Mouse (Mus musculus) CH12.LX (cell line): ENCODE results near the gene Dhrs1. TPM values are rescaled to one million over a fixed set of nuclear protein-coding genes. Genes with fewer than 3 reads are reported as not detected.

Source experiments
- DNase-seq: peaks from one replicate; pipeline ENCODE4 v3.0.0-alpha.2; 2013; ENCODE audit errors: extremely low read depth
- H3K27ac ChIP-seq: 2 replicates; pipeline ENCODE4 v1.5.1; 2012; ENCODE audit warnings: low read depth, mild to moderate bottlenecking, control low read depth, moderate library complexity; ENCODE audit not compliant: insufficient read depth
- H3K27me3 ChIP-seq: replicated peaks from 2 replicates; pipeline ENCODE3; 2012; ENCODE audit warnings: inconsistent platforms
- H3K36me3 ChIP-seq, 2 experiments: replicated peaks in 1 of 2; 2 replicates each; pipeline versions ENCODE3 to v1.6.1; 2012; ENCODE audit warnings: inconsistent platforms in 1 of 2, low read length in 1 of 2, mild to moderate bottlenecking in 1 of 2, mixed read lengths in 1 of 2, moderate library complexity in 1 of 2; ENCODE audit not compliant: control insufficient read depth in 1 of 2, insufficient read depth in 1 of 2
- H3K4me1 ChIP-seq, 2 experiments: 2 replicates each; pipeline ENCODE4 v1.6.1; 2012; ENCODE audit warnings: inconsistent platforms in 1 of 2, moderate library complexity in 1 of 2; ENCODE audit not compliant: insufficient read depth in 2 of 2, control insufficient read depth in 1 of 2
- H3K4me2 ChIP-seq: 2 replicates; pipeline ENCODE4 v1.6.1; 2012; ENCODE audit warnings: low read depth, mild to moderate bottlenecking, control low read depth; ENCODE audit not compliant: poor library complexity, insufficient read depth, severe bottlenecking
- H3K4me3 ChIP-seq, 3 experiments: fragments of 150-350 bp in 1 of 3; sonication (generic) in 1 of 3; replicated peaks in 1 of 3; 2 replicates each; pipeline versions ENCODE3 to v1.5.1; 2011 to 2012; ENCODE audit warnings: low read depth in 2 of 3, low read length in 2 of 3, mild to moderate bottlenecking in 2 of 3, moderate library complexity in 2 of 3, control low read depth in 1 of 3, improper control_type of control experiment in 1 of 3, inconsistent platforms in 1 of 3, mixed read lengths in 1 of 3; ENCODE audit not compliant: poor library complexity in 1 of 3
- H3K79me2 ChIP-seq: replicated peaks from 2 replicates; pipeline ENCODE4 v1.6.1; 2012; ENCODE audit warnings: mild to moderate bottlenecking, moderate library complexity; ENCODE audit not compliant: control insufficient read depth, poor library complexity, insufficient read depth, severe bottlenecking; ENCODE audit errors: extremely low read depth
- H3K9ac ChIP-seq: 2 replicates; pipeline ENCODE4 v1.6.1; 2012; ENCODE audit warnings: low read depth, mild to moderate bottlenecking, control low read depth, moderate library complexity; ENCODE audit not compliant: insufficient read depth
- H3K9me3 ChIP-seq: replicated peaks from 2 replicates; pipeline ENCODE3; 2012; ENCODE audit warnings: low read length, inconsistent platforms, mixed read lengths
- BHLHE40 ChIP-seq: IDR thresholded peaks from 2 replicates; pipeline ENCODE4 v1.6.1; 2011; ENCODE audit warnings: mild to moderate bottlenecking, low read depth, low read length, improper control_type of control experiment
- CHD2 ChIP-seq: IDR thresholded peaks from 2 replicates; pipeline ENCODE4 v1.6.1; 2011; ENCODE audit warnings: low read length, improper control_type of control experiment
- CTCF ChIP-seq, 2 experiments: IDR thresholded peaks in 1 of 2; conservative IDR thresholded peaks in 1 of 2; 2 replicates each; pipeline ENCODE4 v1.5.1; 2011 to 2012; ENCODE audit warnings: low read depth in 2 of 2, low read length in 2 of 2, improper control_type of control experiment in 1 of 2, inconsistent platforms in 1 of 2, mild to moderate bottlenecking in 1 of 2, moderate library complexity in 1 of 2
- E2F4 ChIP-seq: IDR thresholded peaks from 2 replicates; pipeline ENCODE4 v1.6.1; 2011; ENCODE audit warnings: low read depth, low read length, improper control_type of control experiment; ENCODE audit not compliant: insufficient replicate concordance
- ELF1 ChIP-seq: IDR thresholded peaks from 2 replicates; pipeline ENCODE4 v1.6.1; 2014; ENCODE audit warnings: low read depth, mild to moderate bottlenecking, inconsistent platforms, low read length, improper control_type of control experiment
- ETS1 ChIP-seq: conservative IDR thresholded peaks from 2 replicates; pipeline ENCODE4 v1.6.1; 2012; ENCODE audit warnings: low read depth, mild to moderate bottlenecking, inconsistent platforms, low read length, improper control_type of control experiment, moderate library complexity
- JUND ChIP-seq: conservative IDR thresholded peaks from 2 replicates; pipeline ENCODE4 v1.6.1; 2011; ENCODE audit warnings: low read depth, low read length, improper control_type of control experiment
- MAFK ChIP-seq: IDR thresholded peaks from 2 replicates; pipeline ENCODE4 v1.6.1; 2011; ENCODE audit warnings: low read length, improper control_type of control experiment; ENCODE audit not compliant: insufficient replicate concordance
- MAZ ChIP-seq: IDR thresholded peaks from 2 replicates; pipeline ENCODE4 v1.6.1; 2012; ENCODE audit warnings: low read depth, mild to moderate bottlenecking, inconsistent platforms, low read length, improper control_type of control experiment, moderate library complexity
- MXI1 ChIP-seq: IDR thresholded peaks from 2 replicates; pipeline ENCODE4 v1.6.1; 2011; ENCODE audit warnings: mild to moderate bottlenecking, low read depth, low read length, improper control_type of control experiment
- NRF1 ChIP-seq: IDR thresholded peaks from 2 replicates; pipeline ENCODE4 v1.6.1; 2014; ENCODE audit warnings: low read depth, mild to moderate bottlenecking, inconsistent platforms, low read length, improper control_type of control experiment, moderate library complexity
- RAD21 ChIP-seq: IDR thresholded peaks from 2 replicates; pipeline ENCODE4 v1.6.1; 2011; ENCODE audit warnings: low read depth, mild to moderate bottlenecking, low read length, improper control_type of control experiment, moderate library complexity
- RCOR1 ChIP-seq: conservative IDR thresholded peaks from 2 replicates; pipeline ENCODE4 v1.6.1; 2012; ENCODE audit warnings: low read depth, mild to moderate bottlenecking, inconsistent platforms, low read length, improper control_type of control experiment
- SMC3 ChIP-seq: IDR thresholded peaks from 2 replicates; pipeline ENCODE4 v1.6.1; 2011; ENCODE audit warnings: low read depth, low read length, improper control_type of control experiment
- USF2 ChIP-seq: conservative IDR thresholded peaks from 2 replicates; pipeline ENCODE4 v1.6.1; 2011; ENCODE audit warnings: low read depth, low read length, improper control_type of control experiment
- ZC3H11A ChIP-seq: IDR thresholded peaks from 2 replicates; pipeline ENCODE4 v1.6.1; 2012; ENCODE audit warnings: low read depth, mild to moderate bottlenecking, inconsistent platforms, low read length, improper control_type of control experiment
- ZKSCAN1 ChIP-seq: IDR thresholded peaks from 2 replicates; pipeline ENCODE4 v1.6.1; 2012; ENCODE audit warnings: low read depth, inconsistent platforms, low read length, improper control_type of control experiment, borderline replicate concordance
- dilution Hi-C: fragments of 300-500 bp; cut with MboI; formaldehyde crosslinking; loops from 2 replicates; pipeline ENCODE4 v1.14.3; 2020; ENCODE audit warnings: low sequenced_read_pairs; ENCODE audit not compliant: extremely low pct_unique_long_range_greater_than_20kb, extremely low pct_ligation_motif_present
- in situ Hi-C: fragments of 300-500 bp; cut with MboI; formaldehyde crosslinking; loops from 3 replicates; pipeline ENCODE4 v1.14.3; 2019; ENCODE audit warnings: low sequenced_read_pairs, low pct_ligation_motif_present, low pct_unique_long_range_greater_than_20kb, mixed read lengths
- polyA plus RNA-seq: library from polyadenylated mRNA; unstranded; fragments of >175 nt; gene quantifications from 2 replicates; pipeline ENCODE4 v1.2.1, GENCODE M21; 2012; ENCODE audit warnings: low read depth; ENCODE audit not compliant: insufficient read length
- total RNA-seq, 2 experiments: library from RNA; depleted of rRNA; stranded (reverse); fragments of 300-350 nt in 1 of 2; fragments of >200 nt in 1 of 2; gene quantifications; 2 replicates each; pipeline ENCODE4 v1.2.3; 2012 to 2014

The Dhrs1 gene
- total and polyA plus RNA-seq, 3 experiments, result 26.1 to 34.1 (median 33.2) TPM

DNA sequence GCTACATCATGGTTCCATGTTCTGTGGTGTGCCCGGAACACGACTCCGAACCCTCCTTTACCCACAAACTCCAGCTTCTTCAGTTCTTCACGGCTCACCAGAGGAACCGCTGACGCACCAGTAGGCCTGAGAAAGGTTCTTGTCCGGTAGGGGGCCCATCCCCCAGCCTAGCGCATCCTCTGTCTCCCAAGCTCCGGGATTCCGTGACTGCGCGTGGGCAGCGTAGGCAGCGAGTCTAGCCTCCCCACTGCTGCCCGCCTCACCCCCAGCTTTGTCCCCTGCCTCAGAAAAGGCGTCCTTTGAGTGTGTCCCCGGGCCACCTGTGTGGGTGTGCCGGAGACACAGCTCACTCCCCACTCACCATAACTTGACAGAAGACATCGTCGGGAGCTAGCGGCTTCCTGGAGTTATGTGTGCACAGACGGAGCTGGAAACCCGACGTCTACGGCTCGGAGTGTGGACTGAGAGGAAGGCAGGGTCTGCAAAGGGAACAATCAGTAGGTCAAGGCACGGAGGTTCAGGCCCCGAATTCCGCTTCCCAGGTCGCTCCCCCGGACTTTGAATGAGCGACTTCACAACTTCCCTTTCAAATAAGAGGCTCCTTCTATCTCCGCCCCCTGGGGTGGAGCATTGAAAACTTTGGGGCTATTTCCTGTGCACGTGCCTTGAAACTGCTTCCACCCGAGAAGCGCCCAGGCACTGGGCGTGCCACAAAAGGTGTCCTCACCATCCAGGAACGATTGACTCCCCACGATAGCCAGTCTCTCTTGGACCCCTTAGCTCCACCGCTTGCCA lies 43.0 kb upstream of the Dhrs1 start, which contains the start of gene Ripk3:
Ripk3 (minus strand) TSS at position 610 of the 795 bp plus-strand sequence.
- dilution Hi-C loops, result no loop called here
- H3K36me3 ChIP-seq, result no peaks in the 10 kb centered on the region
- H3K4me1 ChIP-seq, result peaks cover 0 to 3% of the 10 kb centered on the region in 2 experiments; a peak in 1 of 4 replicates
- H3K4me2 ChIP-seq, result peak within 1 kb of the TSS; percentile 30; the same call in 1 of the 2 replicates
- no peak for TF ChIP-seq ELF1
- no peak for TF ChIP-seq RAD21
- TF ChIP-seq BHLHE40, result peak; percentile 75
- no peaks in the 10 kb centered on the region for H3K9me3 ChIP-seq
- no peak within 1 kb of the TSS for H3K9ac ChIP-seq
- H3K27ac ChIP-seq, result no peak within 1 kb of the TSS
- in situ Hi-C loops, result no loop called here
- no peaks in the 10 kb centered on the region for H3K79me2 ChIP-seq
- H3K4me3 ChIP-seq, result no peak within 1 kb of the TSS
- DNase-seq, result no peak
- H3K27me3 ChIP-seq, result peaks cover 37% of the 10 kb centered on the region

GRCm38 (mm10) chr14:55787731-55788130 lies 42.2 kb upstream of the Dhrs1 start:
- no peak overlapping the region for H3K4me3 ChIP-seq
- no peak for TF ChIP-seq ELF1
- no peak for TF ChIP-seq RCOR1
- TF ChIP-seq NRF1, result no peak
- no peak for TF ChIP-seq ETS1
- TF ChIP-seq ZKSCAN1, result no peak
- TF ChIP-seq MAFK, result no peak
- TF ChIP-seq MXI1, result no peak
- TF ChIP-seq JUND, result no peak
- TF ChIP-seq ZC3H11A, result no peak
- no peak for TF ChIP-seq CHD2
- H3K9ac ChIP-seq, result no peak overlapping the region
- in situ Hi-C loops, result no loop called here
- dilution Hi-C loops, result no loop called here
- H3K4me1 ChIP-seq, result peaks cover 0 to 3% of the 10 kb centered on the region in 2 experiments; a peak in 1 of 4 replicates
- no peak overlapping the region for H3K4me2 ChIP-seq
- DNase-seq, result no peak
- H3K79me2 ChIP-seq, result no peaks in the 10 kb centered on the region
- H3K9me3 ChIP-seq, result no peaks in the 10 kb centered on the region
- peaks cover 42% of the 10 kb centered on the region for H3K27me3 ChIP-seq
- H3K36me3 ChIP-seq, result no peaks in the 10 kb centered on the region
- H3K27ac ChIP-seq, result no peak overlapping the region

GRCm38 (mm10) chr14:55785195-55785594 lies 39.7 kb upstream of the Dhrs1 start:
- dilution Hi-C loops (no loop called here), in situ Hi-C loops (no loop called here)
- H3K9me3 ChIP-seq, result no peaks in the 10 kb centered on the region
- no peak overlapping the region for H3K4me3 ChIP-seq
- no peaks in the 10 kb centered on the region for H3K79me2 ChIP-seq
- no peaks in the 10 kb centered on the region for H3K36me3 ChIP-seq
- H3K27ac ChIP-seq, result no peak overlapping the region
- no peak overlapping the region for H3K4me2 ChIP-seq
- no peak overlapping the region for H3K9ac ChIP-seq
- H3K4me1 ChIP-seq, result peaks cover 3 to 8% of the 10 kb centered on the region in 2 experiments; a peak in 2 of 4 replicates
- TF ChIP-seq MAZ, result no peak
- peak in 1 of 2 experiments; percentile 52; a peak in 2 of 4 replicates for TF ChIP-seq CTCF (conservative IDR thresholded peaks at IDR 0.05 in 1 of 2, IDR thresholded peaks at IDR 0.05 in 1 of 2; ENCODE audit: low read depth in 2 of 2, low read length in 2 of 2)
- no peak for TF ChIP-seq USF2
- no peak for TF ChIP-seq E2F4
- no peak for TF ChIP-seq CHD2
- TF ChIP-seq RAD21, result peak; percentile 31
- TF ChIP-seq BHLHE40, result no peak
- no peak for TF ChIP-seq SMC3
- DNase-seq, result peak; percentile 24
- peaks cover 50% of the 10 kb centered on the region for H3K27me3 ChIP-seq
